Mouse (Mus musculus): ENCODE data around the gene Cd209b.

The Cd209b gene

DNA sequence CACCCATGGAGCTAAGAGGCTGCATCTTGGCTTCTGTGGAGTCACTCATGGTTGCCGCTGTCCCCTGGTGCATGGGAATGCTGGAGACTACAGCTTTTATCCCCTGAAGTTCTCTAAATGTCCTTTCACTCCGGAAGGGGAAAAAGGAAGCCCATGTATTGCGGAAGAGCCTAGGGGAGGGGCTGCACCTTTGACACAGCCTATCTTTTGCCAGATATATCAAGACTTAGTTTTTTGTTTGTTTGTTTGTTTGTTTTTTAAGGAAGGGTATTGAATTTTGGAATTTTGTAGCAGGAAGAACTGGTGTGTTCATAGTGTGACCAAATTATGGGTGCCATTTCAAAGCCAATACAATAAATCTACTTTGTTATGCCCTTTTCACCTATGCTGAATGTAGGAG lies at the start of gene Cd209b:
Gene Cd209b, minus strand, starts transcription at position 101 of the 400 bp plus-strand sequence.
- no peak for DNase-seq

DNA sequence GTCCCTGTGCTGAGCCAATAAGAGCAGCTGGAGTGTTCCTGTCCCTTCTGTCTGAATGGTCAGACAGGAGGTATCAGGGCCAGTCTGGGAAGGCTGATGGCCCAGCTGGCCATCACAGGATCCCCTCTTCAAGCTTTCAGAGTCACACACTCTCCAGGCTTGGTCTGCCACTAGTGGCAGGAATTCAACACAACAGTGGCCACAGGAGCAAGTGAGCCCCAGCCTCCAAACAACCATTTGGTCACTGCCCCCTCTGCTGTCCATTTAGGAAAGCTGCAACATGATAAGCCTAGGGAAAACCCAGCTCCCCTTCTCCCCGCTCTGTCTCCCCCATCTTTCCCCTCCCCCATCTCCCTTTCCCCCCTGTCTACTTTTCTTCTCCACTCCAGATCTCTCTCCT lies 29.4 kb upstream of the Cd209b start:
- no peak for DNase-seq

DNA sequence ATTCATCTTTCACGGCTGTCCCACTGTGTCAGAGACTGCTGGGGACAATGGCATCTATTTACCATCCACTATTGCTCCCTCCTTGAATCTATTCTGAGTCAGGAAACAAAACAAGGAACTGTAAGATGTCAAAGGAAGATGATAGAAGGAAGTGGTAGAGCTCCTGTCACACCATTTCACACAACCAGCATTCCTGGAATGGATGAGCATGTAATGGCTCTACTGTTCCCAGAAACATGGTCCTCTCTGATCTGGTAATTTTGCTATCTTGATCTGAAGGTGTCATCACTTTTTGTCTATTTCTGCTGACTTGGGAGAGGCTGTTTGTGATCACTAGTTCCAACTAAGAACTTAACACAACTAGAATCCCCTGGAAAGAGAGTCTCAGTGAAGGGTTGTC lies 28.0 kb upstream of the Cd209b start, which contains the start of gene Cd209c:
Gene Cd209c, minus strand, starts transcription at position 101 of the 400 bp plus-strand sequence.
- DNase-seq = no peak

DNA sequence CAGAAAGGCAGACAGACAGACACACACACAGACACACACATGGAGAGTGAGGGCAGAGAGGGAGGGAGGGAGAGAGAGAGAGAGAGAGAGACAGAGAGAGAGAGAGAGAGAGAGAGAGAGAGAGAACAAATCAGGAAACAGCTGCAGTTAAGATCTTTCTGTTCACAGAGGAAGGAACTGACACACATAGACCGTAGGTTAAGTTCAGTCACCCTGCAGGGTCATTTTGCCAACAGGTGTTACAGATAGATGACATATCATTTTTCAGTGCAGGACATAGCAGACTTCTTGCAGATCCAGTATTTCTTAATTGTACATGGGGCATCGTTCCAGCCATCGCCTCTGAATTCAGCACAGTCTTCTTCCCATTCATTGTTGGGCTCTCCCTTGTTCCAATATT lies 13.4 kb upstream of the Cd209b start:
- DNase-seq = no peak

DNA sequence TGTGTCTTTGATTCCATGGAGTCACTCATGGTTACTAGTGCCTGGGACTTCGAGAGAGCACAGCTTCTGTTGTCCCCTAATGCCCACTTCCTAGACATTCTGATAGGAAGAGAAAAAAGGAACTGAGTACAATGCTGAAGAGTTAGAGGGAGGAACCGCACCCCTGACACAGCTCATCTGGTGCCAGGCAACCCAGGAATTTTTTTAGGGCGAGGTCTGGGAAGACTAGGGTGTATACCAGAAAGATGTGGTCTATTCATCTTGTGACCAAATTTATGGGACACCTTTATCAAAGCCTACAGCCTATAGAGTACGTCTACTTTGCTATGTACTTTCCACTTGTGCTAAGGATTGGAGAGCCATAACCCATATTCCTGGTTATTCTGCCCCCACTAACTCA lies 48.2 kb downstream of the Cd209b start, which contains the start of gene Cd209d:
Gene Cd209d, minus strand, starts transcription at position 101 of the 400 bp plus-strand sequence.
- no peak for DNase-seq

DNA sequence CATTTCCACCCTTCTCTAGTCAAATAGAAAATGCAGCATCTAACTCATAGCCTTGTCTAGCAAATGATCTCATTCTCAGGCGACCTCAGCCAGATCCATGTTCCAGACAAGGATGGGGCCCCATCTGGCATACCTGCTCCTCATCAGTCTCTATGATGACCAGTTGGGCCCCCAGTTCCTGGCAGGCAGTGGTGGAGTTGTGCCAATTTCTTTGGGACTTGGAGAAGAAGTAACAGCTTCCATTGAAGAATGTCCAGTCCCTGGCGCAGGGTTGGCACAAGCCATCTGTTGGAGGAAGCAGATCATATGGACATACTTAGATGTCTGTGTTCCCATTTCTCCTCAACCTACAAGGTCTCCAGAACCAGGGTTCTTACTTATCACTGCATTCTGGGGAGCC lies 50.5 kb downstream of the Cd209b start:
- no peak for DNase-seq

Data from thymus, postnatal 25 days (tissue).